Comparison of ENCODE assay signal across 13 mouse cellular contexts in the genomic region with DNA sequence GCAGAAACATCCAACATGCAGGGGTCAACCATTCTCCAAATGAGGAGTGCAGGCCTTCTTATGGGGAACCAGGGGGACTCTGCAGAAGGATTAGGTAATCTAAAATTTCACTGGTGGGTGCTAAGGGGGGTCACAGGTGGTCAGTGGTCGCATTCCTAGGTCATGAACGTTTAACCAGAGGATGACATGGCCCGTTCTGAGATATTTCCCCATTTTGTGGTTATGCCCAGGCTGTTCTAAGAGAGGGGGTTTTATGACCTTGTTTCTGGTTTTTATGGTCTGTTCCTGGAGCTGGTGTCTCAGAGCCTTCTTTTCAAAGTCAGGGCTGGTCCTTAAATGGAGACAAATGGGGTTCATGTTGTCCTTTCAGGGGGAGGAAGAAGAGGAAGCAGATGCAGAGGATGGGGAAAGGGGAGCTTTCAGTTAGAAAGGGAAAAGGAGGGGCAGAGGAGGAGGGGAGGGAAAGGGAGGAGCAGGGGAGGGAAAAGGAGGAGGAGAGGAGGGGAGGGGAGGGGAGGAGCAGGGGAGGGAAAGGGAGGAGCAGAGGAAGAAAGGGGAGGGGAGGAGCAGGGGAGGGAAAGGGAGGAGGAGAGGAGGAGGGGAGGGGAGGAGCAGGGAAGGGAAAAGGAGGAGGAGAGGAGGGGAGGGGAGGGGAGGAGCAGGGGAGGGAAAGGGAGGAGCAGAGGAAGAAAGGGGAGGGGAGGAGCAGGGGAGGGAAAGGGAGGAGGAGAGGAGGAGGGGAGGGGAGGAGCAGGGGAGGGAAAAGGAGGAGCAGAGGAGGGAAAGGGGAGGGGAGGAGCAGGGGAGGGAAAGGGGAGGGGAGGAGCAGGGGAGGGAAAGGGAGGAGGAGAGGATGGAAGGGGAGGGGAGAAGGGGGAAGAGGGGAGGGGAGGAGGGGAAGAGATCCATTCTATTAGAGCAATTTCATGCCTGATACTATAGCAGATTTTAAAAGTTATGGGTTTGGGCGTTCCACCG.
DNase-seq lines count a peak whose midpoint lies in the region; ATAC-seq and TF ChIP-seq lines count a peak whose summit lies in the region.
"Had no signal": no experiment of that assay in that cellular context is flagged by ENCODE, and none has a peak within 500 bp of the region (broad histone marks: within the 10 kb centered on the region; RNA-seq: fewer than 3 reads in every experiment).

No protein-coding gene starts in this region.

- peaks cover 4% of the 10 kb centered on the region; the same call in 1 of the 2 replicates for H3K36me3 ChIP-seq in forebrain, postnatal 0 days (ENCODE audit: insufficient read depth)
- H3K36me3 ChIP-seq in forebrain, embryonic 11.5 days (ENCODE audit: control insufficient read depth, insufficient read depth, low read length): no peaks in the 10 kb centered on the region
- H3K36me3 ChIP-seq in midbrain, embryonic 16.5 days (ENCODE audit: control insufficient read depth, insufficient read depth, low read length): no peaks in the 10 kb centered on the region
- H3K36me3 ChIP-seq in midbrain, embryonic 15.5 days (replicated peaks): no peaks in the 10 kb centered on the region
- no peaks in the 10 kb centered on the region for H3K36me3 ChIP-seq in splenic B cell, adult 2 months (ENCODE audit: control insufficient read depth, insufficient read depth, low read length, poor library complexity, severe bottlenecking)

- 82% methylated on average over 5 of the region's 5 CpGs for WGBS in forebrain, postnatal 0 days
- 91% methylated on average over 5 of the region's 5 CpGs for WGBS in forebrain, embryonic 11.5 days
- 84% methylated on average over 5 of the region's 5 CpGs for WGBS in midbrain, embryonic 16.5 days
- WGBS in midbrain, embryonic 15.5 days: 79% methylated on average over 5 of the region's 5 CpGs

- no peak overlapping the region for H3K4me3 ChIP-seq in forebrain, postnatal 0 days (ENCODE audit: low read depth, low read length)
- no peak overlapping the region for H3K4me3 ChIP-seq in forebrain, embryonic 11.5 days (ENCODE audit: low read depth, low read length)
- H3K4me3 ChIP-seq in midbrain, embryonic 16.5 days (ENCODE audit: low read depth, low read length): no peak overlapping the region
- no peak overlapping the region for H3K4me3 ChIP-seq in midbrain, embryonic 15.5 days
- H3K4me3 ChIP-seq: embryonic facial prominence, embryonic 13.5 days had no signal

- H3K9ac ChIP-seq in forebrain, postnatal 0 days: no peak overlapping the region
- no peak overlapping the region for H3K9ac ChIP-seq in forebrain, embryonic 11.5 days (ENCODE audit: low read length)
- H3K9ac ChIP-seq in midbrain, embryonic 16.5 days (ENCODE audit: low read depth, low read length): no peak overlapping the region
- no peak overlapping the region for H3K9ac ChIP-seq in midbrain, embryonic 15.5 days
- H3K9ac ChIP-seq: embryonic facial prominence, embryonic 13.5 days had no signal

- no peak for ATAC-seq in forebrain, postnatal 0 days
- ATAC-seq in forebrain, embryonic 11.5 days (replicated peaks; ENCODE audit: low FRiP score): no peak
- ATAC-seq in midbrain, embryonic 16.5 days: no peak
- no peak for ATAC-seq in midbrain, embryonic 15.5 days (replicated peaks)
- no peak for ATAC-seq in erythroid progenitor cell, adult 5-6 weeks (replicated peaks; ENCODE audit: low FRiP score, poor library complexity, severe bottlenecking)

- DNase-seq in forebrain, postnatal 0 days: no peak
- DNase-seq in forebrain, embryonic 11.5 days (ENCODE audit: low spot score): no peak
- DNase-seq in c-Kit-positive CD71-negative TER-119-negative erythroid progenitor cells, embryonic 14.5 days (ENCODE audit: low read depth): peak; percentile 38
- DNase-seq in splenic B cell, adult 2 months (ENCODE audit: low read depth, low spot score): peak; percentile 33
- no peak for DNase-seq in left cerebral cortex, adult 11 months (ENCODE audit: low spot score)
- DNase-seq: gastrocnemius, postnatal 25 days; heart, postnatal 4 days; kidney, adult 8-10 months had no signal

- no peaks in the 10 kb centered on the region for H3K27me3 ChIP-seq in forebrain, postnatal 0 days (ENCODE audit: insufficient read depth, low read length)
- H3K27me3 ChIP-seq in forebrain, embryonic 11.5 days (ENCODE audit: control insufficient read depth, insufficient read depth, low read length): no peaks in the 10 kb centered on the region
- H3K27me3 ChIP-seq in midbrain, embryonic 16.5 days (ENCODE audit: control insufficient read depth, insufficient read depth, low read depth, low read length): no peaks in the 10 kb centered on the region
- no peaks in the 10 kb centered on the region for H3K27me3 ChIP-seq in midbrain, embryonic 15.5 days (replicated peaks)
- H3K27me3 ChIP-seq in splenic B cell, adult 2 months (ENCODE audit: control insufficient read depth, insufficient read depth, low read length, poor library complexity, severe bottlenecking): no peaks in the 10 kb centered on the region
- H3K27me3 ChIP-seq: embryonic facial prominence, embryonic 13.5 days had no signal

- H3K4me2 ChIP-seq in forebrain, postnatal 0 days (ENCODE audit: low read depth): no peak overlapping the region
- H3K4me2 ChIP-seq in forebrain, embryonic 11.5 days (ENCODE audit: low read depth, low read length, severe bottlenecking): no peak overlapping the region
- no peak overlapping the region for H3K4me2 ChIP-seq in midbrain, embryonic 16.5 days (ENCODE audit: low read length)
- H3K4me2 ChIP-seq in midbrain, embryonic 15.5 days: no peak overlapping the region
- H3K4me2 ChIP-seq: embryonic facial prominence, embryonic 13.5 days; heart, embryonic 11.5 days had no signal

- TF ChIP-seq CTCF in forebrain, postnatal 0 days (IDR thresholded peaks at IDR 0.05; ENCODE audit: low read depth): no peak

- H3K9me3 ChIP-seq in forebrain, postnatal 0 days (ENCODE audit: low read length): no peaks in the 10 kb centered on the region
- no peaks in the 10 kb centered on the region for H3K9me3 ChIP-seq in forebrain, embryonic 11.5 days (ENCODE audit: control insufficient read depth, low read length)
- H3K9me3 ChIP-seq in midbrain, embryonic 16.5 days (replicated peaks; ENCODE audit: control insufficient read depth, low read length, poor library complexity, severe bottlenecking): no peaks in the 10 kb centered on the region
- H3K9me3 ChIP-seq in midbrain, embryonic 15.5 days: no peaks in the 10 kb centered on the region
- H3K9me3 ChIP-seq: embryonic facial prominence, embryonic 13.5 days had no signal

- peaks cover 5% of the 10 kb centered on the region; the same call in 1 of the 2 replicates for H3K4me1 ChIP-seq in forebrain, postnatal 0 days (ENCODE audit: insufficient read depth)
- no peaks in the 10 kb centered on the region for H3K4me1 ChIP-seq in forebrain, embryonic 11.5 days (replicated peaks; ENCODE audit: control insufficient read depth, insufficient read depth, low read length)
- no peaks in the 10 kb centered on the region for H3K4me1 ChIP-seq in midbrain, embryonic 16.5 days (ENCODE audit: control insufficient read depth, insufficient read depth, low read length)
- H3K4me1 ChIP-seq in midbrain, embryonic 15.5 days: peaks cover 10% of the 10 kb centered on the region; the same call in 1 of the 2 replicates
- H3K4me1 ChIP-seq: embryonic facial prominence, embryonic 13.5 days had no signal

- H3K27ac ChIP-seq in forebrain, postnatal 0 days (ENCODE audit: low read depth, low read length): peak overlapping the region; percentile 66; the same call in 1 of the 2 replicates
- no peak overlapping the region for H3K27ac ChIP-seq in forebrain, embryonic 11.5 days (ENCODE audit: low read depth, low read length)
- H3K27ac ChIP-seq in midbrain, embryonic 16.5 days (ENCODE audit: low read length): peak overlapping the region; percentile 12; the same call in 1 of the 2 replicates
- no peak overlapping the region for H3K27ac ChIP-seq in midbrain, embryonic 15.5 days
- H3K27ac ChIP-seq: embryonic facial prominence, embryonic 13.5 days had no signal

Comparison
In these comparisons a context has a peak if more than half of its experiments do, and no peak if none do; other contexts are left out.
1. H3K27ac ChIP-seq: peak in forebrain, postnatal 0 days (single experiment) and midbrain, embryonic 16.5 days (single experiment); none in forebrain, embryonic 11.5 days (single experiment) and midbrain, embryonic 15.5 days (single experiment).
2. DNase-seq: peak in c-Kit-positive CD71-negative TER-119-negative erythroid progenitor cells, embryonic 14.5 days (single experiment) and splenic B cell, adult 2 months (single experiment); none in forebrain, postnatal 0 days (single experiment), forebrain, embryonic 11.5 days (single experiment) and left cerebral cortex, adult 11 months (single experiment).